Mouse (Mus musculus): ENCODE results near the gene Ncoa3.

DNA sequence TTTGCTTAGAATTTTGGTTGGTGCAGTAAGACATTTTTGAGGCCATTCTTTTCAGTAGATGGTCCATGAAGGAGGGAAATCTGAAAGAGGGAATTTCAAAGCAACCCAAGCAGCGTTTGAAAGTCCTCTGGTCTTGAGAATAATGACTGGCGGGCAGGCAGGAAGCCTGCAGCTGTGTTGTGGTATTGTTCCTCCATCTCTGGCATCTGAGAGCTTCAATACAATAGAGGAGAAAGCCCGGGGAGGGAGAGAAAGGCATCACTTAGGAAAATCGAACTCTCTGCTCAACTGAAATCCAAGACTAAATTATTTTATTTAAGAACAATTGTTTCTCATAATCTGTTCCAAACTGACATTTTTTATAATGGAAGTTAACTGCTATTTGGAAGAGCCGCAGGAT, 8.3 kb downstream of the Ncoa3 start:
- TF ChIP-seq POLR2A (IDR thresholded peaks at IDR 0.05; ENCODE audit: insufficient read depth, low read length) (no peak), EP300 (IDR thresholded peaks at IDR 0.05; ENCODE audit: insufficient read depth, low read depth, low read length) (0 out of 2 replicates have a peak, but pooled peaks have one; percentile 40)

Data from ES-Bruce4 (cell line).